Mouse (Mus musculus): ENCODE measurements around the gene Slc25a26.

GRCm38 (mm10) chr6:94652659-94653213, 152.6 kb downstream of the Slc25a26 start:
- no peak for TF ChIP-seq CTCF (IDR thresholded peaks at IDR 0.05)
- TF ChIP-seq EP300 (IDR thresholded peaks at IDR 0.05), result no peak
